Mouse (Mus musculus) myocyte (in vitro differentiated cells): ENCODE measurements at regions not wholly inside any gene's neighbourhood (a gene's known extent, or its start where the extent isn't known, plus 50 kb on each side); places are given as distances from the start of the nearest gene placed in this dataset.

ENCODE experiments used
- H3K27me3 ChIP-seq: one replicate; pipeline ENCODE4 v1.6.1; 2011; ENCODE audit not compliant: control insufficient read depth, insufficient read depth, insufficient read length
- H3K36me3 ChIP-seq: one replicate; pipeline ENCODE4 v1.6.1; 2011; ENCODE audit not compliant: control insufficient read depth, insufficient read depth
- H3K4me2 ChIP-seq: one replicate; pipeline ENCODE4 v1.6.1; 2011; ENCODE audit warnings: low read depth, control low read depth
- H3K4me3 ChIP-seq: one replicate; pipeline ENCODE4 v1.5.1; 2011; ENCODE audit warnings: mild to moderate bottlenecking, control low read depth, moderate library complexity
- H3K79me2 ChIP-seq: one replicate; pipeline ENCODE4 v1.6.1; 2011; ENCODE audit not compliant: control insufficient read depth, insufficient read depth
- H3ac ChIP-seq: one replicate; pipeline ENCODE4 v1.6.1; 2011; ENCODE audit not compliant: control insufficient read depth, insufficient read length
- CEBPB ChIP-seq: IDR thresholded peaks from 2 replicates; pipeline ENCODE4 v1.6.1; 2011; ENCODE audit warnings: mild to moderate bottlenecking, moderate library complexity; ENCODE audit not compliant: poor library complexity, insufficient read depth, severe bottlenecking
- E2F4 ChIP-seq: IDR thresholded peaks from one replicate; pipeline ENCODE4 v1.6.1; 2011; ENCODE audit warnings: mild to moderate bottlenecking, control low read depth, moderate library complexity; ENCODE audit not compliant: insufficient read depth
- MAX ChIP-seq: IDR thresholded peaks from one replicate; pipeline ENCODE4 v1.6.1; 2011; ENCODE audit warnings: low read depth, mild to moderate bottlenecking, control low read depth
- MYOD1 ChIP-seq, 3 experiments: IDR thresholded peaks; one replicate each; pipeline ENCODE4 v1.6.1; 2011; ENCODE audit warnings: control low read depth in 2 of 3, low read depth in 2 of 3, mild to moderate bottlenecking in 2 of 3, moderate library complexity in 1 of 3; ENCODE audit not compliant: insufficient read length in 2 of 3, control insufficient read depth in 1 of 3
- MYOG ChIP-seq, 3 experiments: IDR thresholded peaks; one replicate each; pipeline ENCODE4 v1.6.1; 2011; ENCODE audit warnings: control low read depth in 2 of 3, low read depth in 2 of 3, mild to moderate bottlenecking in 2 of 3; ENCODE audit not compliant: insufficient read length in 2 of 3, control insufficient read depth in 1 of 3, insufficient read depth in 1 of 3
- POLR2A ChIP-seq: IDR thresholded peaks from one replicate; pipeline ENCODE4 v1.6.1; 2011; ENCODE audit warnings: low read depth, mild to moderate bottlenecking, control low read depth, moderate library complexity; ENCODE audit not compliant: insufficient read length
- POLR2AphosphoS2 ChIP-seq: IDR thresholded peaks from one replicate; pipeline ENCODE4 v1.6.1; 2011; ENCODE audit warnings: low read depth, control low read depth; ENCODE audit not compliant: insufficient read length
- REST ChIP-seq: IDR thresholded peaks from one replicate; pipeline ENCODE4 v1.6.1; 2011; ENCODE audit warnings: mild to moderate bottlenecking, control low read depth, moderate library complexity; ENCODE audit not compliant: insufficient read depth, insufficient read length
- SRF ChIP-seq: IDR thresholded peaks from one replicate; pipeline ENCODE4 v1.6.1; 2011; ENCODE audit warnings: low read depth; ENCODE audit not compliant: control insufficient read depth, insufficient read length
- TCF12 ChIP-seq: IDR thresholded peaks from one replicate; pipeline ENCODE4 v1.6.1; 2011; ENCODE audit warnings: mild to moderate bottlenecking, control low read depth; ENCODE audit not compliant: poor library complexity, insufficient read depth, severe bottlenecking
- TCF3 ChIP-seq: IDR thresholded peaks from one replicate; pipeline ENCODE4 v1.6.1; 2011; ENCODE audit warnings: low read depth, control low read depth; ENCODE audit not compliant: insufficient read length
- USF1 ChIP-seq: IDR thresholded peaks from one replicate; pipeline ENCODE4 v1.6.1; 2011; ENCODE audit warnings: low read depth, mild to moderate bottlenecking, control low read depth, moderate library complexity

GRCm38 (mm10) chr10:47742088-47742487 lies 2046.5 kb downstream of the Grik2 start:
- Histone ChIP-seq H3K36me3 (no peaks in the 10 kb centered on the region), H3ac (no peak overlapping the region), H3K79me2 (no peaks in the 10 kb centered on the region), H3K4me2 (peak overlapping the region; percentile 20), H3K27me3 (no peaks in the 10 kb centered on the region), H3K4me3 (no peak overlapping the region)
- TF ChIP-seq E2F4, result no peak
- peak in 2 of 3 experiments; percentile 20 to 76 for TF ChIP-seq MYOG (IDR thresholded peaks at IDR 0.05; ENCODE audit: control insufficient read depth in 1 of 3, insufficient read depth in 1 of 3, insufficient read length in 2 of 3, low read depth in 2 of 3)
- peak in 2 of 3 experiments; percentile 19 to 79 for TF ChIP-seq MYOD1 (IDR thresholded peaks at IDR 0.05; ENCODE audit: control insufficient read depth in 1 of 3, insufficient read length in 2 of 3, low read depth in 2 of 3)

GRCm38 (mm10) chr10:47741667-47742066 lies 2046.9 kb downstream of the Grik2 start:
- Histone ChIP-seq H3ac (no peak overlapping the region), H3K27me3 (no peaks in the 10 kb centered on the region), H3K79me2 (no peaks in the 10 kb centered on the region), H3K4me3 (no peak overlapping the region), H3K36me3 (no peaks in the 10 kb centered on the region), H3K4me2 (peak overlapping the region; percentile 8)
- TF ChIP-seq MAX, result no peak
- peak in 1 of 3 experiments; percentile 71 for TF ChIP-seq MYOD1 (IDR thresholded peaks at IDR 0.05; ENCODE audit: control insufficient read depth in 1 of 3, insufficient read length in 2 of 3, low read depth in 2 of 3)
- peak in 1 of 3 experiments; percentile 51 for TF ChIP-seq MYOG (IDR thresholded peaks at IDR 0.05; ENCODE audit: control insufficient read depth in 1 of 3, insufficient read depth in 1 of 3, insufficient read length in 2 of 3, low read depth in 2 of 3)
- TF ChIP-seq USF1, result no peak

GRCm38 (mm10) chr10:47708780-47709179 lies 2079.8 kb downstream of the Grik2 start:
- H3K36me3 ChIP-seq, result no peaks in the 10 kb centered on the region
- no peaks in the 10 kb centered on the region for H3K79me2 ChIP-seq
- H3ac ChIP-seq, result no peak overlapping the region
- no peaks in the 10 kb centered on the region for H3K27me3 ChIP-seq
- H3K4me3 ChIP-seq, result no peak overlapping the region
- TF ChIP-seq E2F4 (no peak), CEBPB (no peak), MAX (no peak), USF1 (no peak), POLR2A (no peak), POLR2AphosphoS2 (no peak), TCF3 (no peak), MYOG (IDR thresholded peaks at IDR 0.05; ENCODE audit: control insufficient read depth in 1 of 3, insufficient read depth in 1 of 3, insufficient read length in 2 of 3, low read depth in 2 of 3) (no peak), SRF (no peak), TCF12 (no peak), REST (no peak)
- H3K4me2 ChIP-seq, result no peak overlapping the region
